Mouse (Mus musculus) liver, embryonic 16.5 days (tissue): ENCODE data around the gene Exph5. TPM values are rescaled to one million over a fixed set of nuclear protein-coding genes. Genes with fewer than 3 reads are reported as not detected.

Source experiments
- microRNA-seq: library from miRNA; unstranded; fragments of <30 nt; microRNA quantifications from one replicate; pipeline ENCODE4, GENCODE M21; 2016
- polyA plus RNA-seq: library from polyadenylated mRNA; unstranded; fragments of >200 nt; fragmentation: Nextera tagmentation; extraction: Ambion mirVana; gene quantifications from 2 replicates; pipeline ENCODE4 v1.2.1, GENCODE M21; 2015

Gene Exph5
- polyA plus RNA-seq, 1 experiment from 2014 or later = 0.51 TPM

Small RNAs within 50 kb of the gene (microRNA-seq; reads per million reads assigned to microRNA genes)
- not detected for gene Mir130c

Other genes starting within 250 kb of the Exph5 start
- 8.5 and 10.1 TPM in 2 replicates for gene Ddx10, start 53.6 kb upstream of the Exph5 start, polyA plus RNA-seq
- gene Kdelc2, start 82.4 kb downstream of the Exph5 start, polyA plus RNA-seq = 4.1 and 4.2 TPM in 2 replicates
- gene 4930550C14Rik, start 100.7 kb downstream of the Exph5 start, polyA plus RNA-seq = 0.40 and 0.55 TPM in 2 replicates
- 2.7 and 3.1 TPM in 2 replicates for gene Atm, start 235.1 kb downstream of the Exph5 start, polyA plus RNA-seq
- 6.9 and 7.6 TPM in 2 replicates for gene Npat, start 235.4 kb downstream of the Exph5 start, polyA plus RNA-seq